Mouse (Mus musculus) liver, embryonic 16.5 days (tissue): ENCODE measurements around the gene Zfp143. TPM values are rescaled to one million over a fixed set of nuclear protein-coding genes. Genes with fewer than 3 reads are reported as not detected.

Experiments
- ATAC-seq: fragments of 200-750 bp; cut with Nextera tagmentation; 2 replicates; pipeline ENCODE4 v1.8.0; 2017; ENCODE audit warnings: low read depth, mild to moderate bottlenecking, moderate number of reproducible peaks, moderate library complexity
- H3K27ac ChIP-seq: fragments of 300-500 bp; sonication (generic); 2 replicates; pipeline ENCODE4 v1.5.1; 2014; ENCODE audit warnings: mild to moderate bottlenecking, low read length
- H3K27me3 ChIP-seq: fragments of 300-500 bp; sonication (generic); 2 replicates; pipeline ENCODE4 v1.6.1; 2014; ENCODE audit warnings: low read depth, low read length, mixed read lengths; ENCODE audit not compliant: control insufficient read depth, insufficient read depth
- H3K36me3 ChIP-seq: fragments of 300-500 bp; sonication (generic); 2 replicates; pipeline ENCODE4 v1.6.1; 2014; ENCODE audit warnings: mild to moderate bottlenecking; ENCODE audit not compliant: control insufficient read depth, insufficient read depth
- H3K4me1 ChIP-seq: fragments of 300-500 bp; sonication (generic); 2 replicates; pipeline ENCODE4 v1.6.1; 2014; ENCODE audit warnings: low read depth, low read length, mixed read lengths; ENCODE audit not compliant: control insufficient read depth
- H3K4me2 ChIP-seq: fragments of 300-500 bp; sonication (generic); 2 replicates; pipeline ENCODE4 v1.6.1; 2014; ENCODE audit warnings: low read depth, low read length, mixed read lengths
- H3K4me3 ChIP-seq: fragments of 300-500 bp; sonication (generic); 2 replicates; pipeline ENCODE4 v1.5.1; 2014; ENCODE audit warnings: low read depth, mild to moderate bottlenecking, low read length
- H3K9ac ChIP-seq: fragments of 300-500 bp; sonication (generic); 2 replicates; pipeline ENCODE4 v1.6.1; 2014; ENCODE audit warnings: low read depth, low read length
- H3K9me3 ChIP-seq: fragments of 300-500 bp; sonication (generic); replicated peaks from 2 replicates; pipeline ENCODE4 v1.6.1; 2016; ENCODE audit warnings: low read length; ENCODE audit not compliant: control insufficient read depth
- WGBS: fragments of 180-500 bp; shearing (Covaris S2); extraction: QIAGEN DNeasy Blood & Tissue Kit; methylation state at CpG from one replicate; pipeline ENCODE4 v1.1.7; 2014; ENCODE audit not compliant: insufficient replicate concordance; 5-methylcytosine and 5-hydroxymethylcytosine counted together
- polyA plus RNA-seq: library from polyadenylated mRNA; unstranded; fragments of >200 nt; fragmentation: Nextera tagmentation; extraction: Ambion mirVana; gene quantifications from 2 replicates; pipeline ENCODE4 v1.2.1, GENCODE M21; 2015

The Zfp143 gene
- polyA plus RNA-seq, 1 experiment from 2014 or later: 9.4 TPM

GRCm38 (mm10) chr7:110143863-110144262 lies 82.8 kb downstream of the Zfp143 start:
- peaks cover 41% of the 10 kb centered on the region for H3K36me3 ChIP-seq
- no peak for ATAC-seq
- H3K9me3 ChIP-seq: no peaks in the 10 kb centered on the region
- no peak overlapping the region for H3K4me2 ChIP-seq
- H3K27me3 ChIP-seq: no peaks in the 10 kb centered on the region
- no peak overlapping the region for H3K9ac ChIP-seq
- H3K4me3 ChIP-seq: no peak overlapping the region
- WGBS: 78% methylated on average over 1 of the region's 1 CpGs
- no peak overlapping the region for H3K27ac ChIP-seq
- H3K4me1 ChIP-seq: no peaks in the 10 kb centered on the region

Other genes starting within 250 kb of the Zfp143 start
- 0.09 and 0.12 TPM in 2 replicates for gene Scube2, start 195.5 kb upstream of the Zfp143 start, polyA plus RNA-seq
- 5.9 and 7.0 TPM in 2 replicates for gene Dennd5a, start 100.7 kb upstream of the Zfp143 start, polyA plus RNA-seq
- 25.0 and 26.4 TPM in 2 replicates for gene Tmem41b, start 74.3 kb upstream of the Zfp143 start, polyA plus RNA-seq
- gene Ipo7, start 42.9 kb upstream of the Zfp143 start, polyA plus RNA-seq: 18.8 and 21.2 TPM in 2 replicates
- gene Wee1, start 60.8 kb downstream of the Zfp143 start, polyA plus RNA-seq: 6.5 and 6.6 TPM in 2 replicates
- gene Swap70, start 160.5 kb downstream of the Zfp143 start, polyA plus RNA-seq: 7.4 and 8.7 TPM in 2 replicates